ENCODE assay signal across 8 mouse cellular contexts in the genomic region with DNA sequence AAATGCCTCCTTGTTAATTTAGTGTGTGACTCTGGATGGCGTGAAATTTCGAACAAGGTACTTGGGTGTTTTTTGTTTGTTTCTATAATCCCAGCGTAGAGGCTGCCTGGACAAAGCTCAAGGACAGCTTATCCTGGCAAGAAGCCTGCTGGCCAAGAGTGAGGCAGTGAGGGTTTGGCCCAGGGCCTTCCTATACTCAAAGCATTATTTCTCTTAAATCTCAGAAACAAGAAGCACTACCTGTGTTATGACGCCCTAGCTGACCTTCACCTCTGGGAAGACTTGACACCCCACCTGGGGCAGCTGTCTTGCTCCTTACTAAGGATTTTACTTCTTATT. TPM values are rescaled to one million over a fixed set of nuclear protein-coding genes. Genes with fewer than 3 reads are reported as not detected.
DNase-seq lines count a peak whose midpoint lies in the region; TF ChIP-seq lines count a peak whose summit lies in the region.

No protein-coding gene starts in this region.

- no peak for TF ChIP-seq CTCF in heart, adult 2 months (IDR thresholded peaks at IDR 0.05)

- 2% methylated on average over 4 of the region's 4 CpGs for WGBS in heart, adult 2 months

- H3K36me3 ChIP-seq in heart, adult 2 months (ENCODE audit: control insufficient read depth, insufficient read depth, low read length): peaks cover 43% of the 10 kb centered on the region

- H3K4me3 ChIP-seq in heart, adult 2 months: peak overlapping the region; percentile 88

- intact Hi-C loops in heart, adult 2 months (cut with DNase I): loop anchor here (5.0 kb wide), 2 partner anchors 127 to 258 kb away; partner anchors contain the start of genes Fam126b, Ndufb3, Stradb and Trak2

- no peak for TF ChIP-seq EP300 in heart, adult 2 months (IDR thresholded peaks at IDR 0.05; ENCODE audit: insufficient read depth, low read depth, low read length)

- no peak for TF ChIP-seq POLR2A in heart, adult 2 months (IDR thresholded peaks at IDR 0.05; ENCODE audit: insufficient read depth, low read depth, low read length)

- peak; percentile 36 for DNase-seq in right cerebral cortex, postnatal 4 days
- DNase-seq in right cerebral cortex, postnatal 25 days: no peak
- DNase-seq in cerebellum, postnatal 10 days: peak; percentile 89 to 90
- peak; percentile 78 to 81 for DNase-seq in heart, adult 2 months
- peak; percentile 77 for DNase-seq in kidney, adult 11 months
- DNase-seq in lung, adult 18-20 months: peak; percentile 71 to 82
- DNase-seq in ovary, postnatal 10 days (ENCODE audit: low spot score): peak; percentile 48
- DNase-seq in spleen, adult 12 weeks (ENCODE audit: low spot score): no peak

- no peaks in the 10 kb centered on the region for H3K79me2 ChIP-seq in heart, adult 2 months (replicated peaks; ENCODE audit: control insufficient read depth, insufficient read depth, low read length)

- peaks cover 7% of the 10 kb centered on the region for H3K4me1 ChIP-seq in heart, adult 2 months (ENCODE audit: control insufficient read depth, insufficient read depth, low read length)

- H3K9ac ChIP-seq in heart, adult 2 months (ENCODE audit: low read depth, low read length): peak overlapping the region; percentile 92

- H3K27me3 ChIP-seq in heart, adult 2 months (ENCODE audit: control insufficient read depth, insufficient read depth, low read length): no peaks in the 10 kb centered on the region

- peak overlapping the region; percentile 96 for H3K27ac ChIP-seq in heart, adult 2 months

RNA-seq across cellular contexts. Expression of gene Cflar, which starts 2.6 kb away (rescaled TPM):
- total RNA-seq in heart, adult 2 months (2021): 10 to 100 TPM; 50.2 to 63.0 TPM
- polyA plus RNA-seq in heart, adult 2 months (2012; rRNA removed): 21.7 and 39.1 TPM in 2 replicates

RNA-seq across cellular contexts. Expression of gene Als2cr12, which starts 18.1 kb away (rescaled TPM):
- total RNA-seq in heart, adult 2 months (2021): not detected
- 0.49 TPM in 1 of 2 replicates, not detected in the other for polyA plus RNA-seq in heart, adult 2 months (2012; rRNA removed)

Comparison
In these comparisons a context has a peak if more than half of its experiments do, and no peak if none do; other contexts are left out.
1. DNase-seq: peak in right cerebral cortex, postnatal 4 days (single experiment), cerebellum, postnatal 10 days (2 of 2), heart, adult 2 months (2 of 2), kidney, adult 11 months (single experiment), lung, adult 18-20 months (2 of 2) and ovary, postnatal 10 days (single experiment); none in right cerebral cortex, postnatal 25 days (single experiment) and spleen, adult 12 weeks (single experiment).